Mouse (Mus musculus): ENCODE results near the gene Mical3. TPM values are rescaled to one million over a fixed set of nuclear protein-coding genes. Genes with fewer than 3 reads are reported as not detected.

Mical3 gene
- polyA plus RNA-seq, 1 experiment from 2014 or later, result 9.8 TPM

DNA sequence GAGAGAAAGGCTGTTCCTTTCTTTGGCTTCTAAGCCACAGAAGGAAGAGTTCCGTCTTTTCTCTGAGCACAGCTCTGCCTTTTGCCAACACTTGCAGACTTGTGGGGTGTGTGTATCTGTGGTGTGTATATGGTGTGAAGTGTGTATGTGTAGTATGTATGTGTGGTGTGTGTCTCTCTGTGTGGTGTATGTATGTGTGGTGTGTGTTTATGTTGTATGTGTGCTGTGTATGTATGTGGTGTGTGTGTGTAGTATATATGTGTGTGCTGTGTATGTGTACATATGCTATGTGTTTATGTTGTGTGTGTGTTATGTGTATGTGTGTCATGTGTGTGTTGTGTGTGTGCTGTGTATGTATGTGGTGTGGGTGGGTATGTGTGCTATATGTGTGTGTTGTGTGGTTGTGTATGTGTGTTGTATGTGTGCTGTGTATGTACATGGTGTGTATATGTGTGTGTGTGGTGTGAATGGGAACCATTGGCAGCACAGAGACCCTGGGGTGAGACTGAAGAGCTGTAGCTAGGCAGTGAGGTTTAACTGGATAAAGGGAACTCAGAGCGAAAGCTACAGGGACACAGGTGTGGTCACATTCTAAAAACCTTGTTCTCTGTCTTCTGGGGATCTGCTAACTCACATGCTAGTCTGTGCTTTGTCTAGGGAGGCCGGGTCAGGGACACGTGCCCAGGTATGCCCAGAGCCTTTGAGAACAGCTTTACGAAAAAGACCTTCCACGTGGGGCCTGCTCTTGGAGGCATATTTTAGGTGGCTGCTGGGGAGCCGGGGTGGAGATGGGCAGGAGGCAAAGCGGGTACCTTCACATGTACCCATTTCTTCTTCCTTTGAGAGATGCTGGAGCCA lies 159.6 kb downstream of the Mical3 start:
- no peak for DNase-seq (ENCODE audit: low spot score)
- WGBS, result 71% methylated on average over 8 of the region's 8 CpGs
- Histone ChIP-seq H3K9me3 (replicated peaks) (no peaks in the 10 kb centered on the region), H3K4me3 (no peak overlapping the region), H3K4me1 (no peaks in the 10 kb centered on the region), H3K36me3 (peaks cover 22% of the 10 kb centered on the region), H3K27me3 (ENCODE audit: low read depth, poor library complexity, severe bottlenecking) (no peaks in the 10 kb centered on the region), H3K27ac (no peak overlapping the region)

DNA sequence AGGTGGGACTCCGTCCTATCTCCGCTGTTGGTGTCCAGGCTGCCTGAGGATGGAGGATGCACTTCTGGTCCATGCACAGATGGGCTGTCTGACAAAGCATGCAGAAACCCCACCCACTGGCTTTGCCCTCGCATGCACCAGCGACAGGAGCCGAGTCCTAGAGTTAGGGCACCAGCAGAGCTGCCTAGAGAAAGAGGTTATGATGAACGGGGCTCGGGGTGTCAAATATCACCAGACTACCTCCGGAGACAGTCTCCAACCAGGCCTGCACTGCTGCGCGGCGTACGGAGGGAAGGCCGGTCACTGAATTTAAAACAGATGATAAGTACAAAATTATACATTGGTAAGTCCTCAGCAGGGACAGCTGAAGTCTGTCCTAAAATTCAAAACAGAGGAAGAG lies 165.0 kb downstream of the Mical3 start:
- no peak overlapping the region for H3K4me3 ChIP-seq
- peaks cover 15% of the 10 kb centered on the region for H3K36me3 ChIP-seq
- DNase-seq (ENCODE audit: low spot score), result peak; percentile 73
- peaks cover 14% of the 10 kb centered on the region for H3K4me1 ChIP-seq
- no peaks in the 10 kb centered on the region for H3K9me3 ChIP-seq (replicated peaks)
- H3K27ac ChIP-seq, result peak overlapping the region; percentile 39; the same call in 1 of the 2 replicates
- WGBS, result 29% methylated on average over 13 of the region's 13 CpGs
- H3K27me3 ChIP-seq (ENCODE audit: low read depth, poor library complexity, severe bottlenecking), result no peaks in the 10 kb centered on the region

DNA sequence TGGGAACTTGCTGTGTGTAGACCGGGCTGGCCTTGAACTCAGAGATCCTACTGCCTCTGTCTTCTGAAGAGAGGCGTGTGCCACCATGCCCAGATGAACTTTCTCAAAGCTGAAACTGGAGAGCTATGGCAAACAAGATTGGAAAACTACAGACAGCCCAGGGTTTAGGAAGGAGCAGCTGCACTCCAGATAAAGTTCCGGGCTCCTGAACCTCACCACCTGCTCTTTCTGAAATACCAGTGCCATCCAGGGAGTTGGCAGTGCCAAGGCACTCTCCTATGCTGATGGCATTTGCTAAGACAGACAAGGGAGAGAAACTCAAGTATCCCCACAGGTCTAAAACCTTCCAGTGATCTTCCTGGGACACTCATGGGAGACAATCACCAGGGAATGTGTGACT lies 166.6 kb downstream of the Mical3 start:
- 89% methylated on average over 3 of the region's 3 CpGs for WGBS
- no peak overlapping the region for H3K4me3 ChIP-seq
- no peaks in the 10 kb centered on the region for H3K27me3 ChIP-seq (ENCODE audit: low read depth, poor library complexity, severe bottlenecking)
- H3K9me3 ChIP-seq (replicated peaks), result no peaks in the 10 kb centered on the region
- H3K27ac ChIP-seq, result no peak overlapping the region
- peaks cover 9% of the 10 kb centered on the region for H3K36me3 ChIP-seq
- peaks cover 14% of the 10 kb centered on the region for H3K4me1 ChIP-seq
- no peak for DNase-seq (ENCODE audit: low spot score)

- WGBS, result 90% methylated on average over 9 of the region's 9 CpGs
- H3K36me3 ChIP-seq, result peaks cover 28% of the 10 kb centered on the region
- no peaks in the 10 kb centered on the region for H3K27me3 ChIP-seq (ENCODE audit: low read depth, poor library complexity, severe bottlenecking)
- H3K4me1 ChIP-seq, result peaks cover 8% of the 10 kb centered on the region
- no peaks in the 10 kb centered on the region for H3K9me3 ChIP-seq (replicated peaks)
- no peak overlapping the region for H3K4me3 ChIP-seq
- no peak for DNase-seq (ENCODE audit: low spot score)
- no peak overlapping the region for H3K27ac ChIP-seq
These were observed 170.3 kb downstream of the Mical3 start for GRCm38 (mm10) chr6:120960338-120961030.

DNA sequence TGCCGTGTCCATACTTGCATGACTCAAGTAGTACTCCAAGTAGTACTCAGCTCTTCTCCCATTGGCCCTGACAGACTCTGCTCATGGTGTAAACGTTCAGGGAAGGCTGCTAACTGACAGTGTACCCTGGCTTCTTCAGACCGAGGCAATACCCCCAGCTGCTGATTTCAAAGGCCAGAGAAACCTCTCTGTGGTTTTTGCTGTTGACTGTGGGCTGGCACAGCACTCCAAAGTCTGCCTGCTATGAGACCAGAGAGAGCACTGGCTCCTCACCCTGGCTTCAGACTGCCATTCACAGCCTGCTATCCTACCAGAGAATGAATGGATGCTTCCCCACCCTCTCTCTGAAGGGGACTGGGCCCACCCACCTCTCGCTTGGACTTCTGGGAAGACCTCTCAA lies 173.5 kb downstream of the Mical3 start:
- no peaks in the 10 kb centered on the region for H3K4me1 ChIP-seq
- no peaks in the 10 kb centered on the region for H3K9me3 ChIP-seq (replicated peaks)
- no peaks in the 10 kb centered on the region for H3K27me3 ChIP-seq (ENCODE audit: low read depth, poor library complexity, severe bottlenecking)
- no peak overlapping the region for H3K4me3 ChIP-seq
- no peak for DNase-seq (ENCODE audit: low spot score)
- 86% methylated on average over 4 of the region's 4 CpGs for WGBS
- no peak overlapping the region for H3K27ac ChIP-seq
- peaks cover 31% of the 10 kb centered on the region for H3K36me3 ChIP-seq

- no peaks in the 10 kb centered on the region for H3K27me3 ChIP-seq (ENCODE audit: low read depth, poor library complexity, severe bottlenecking)
- WGBS, result 89% methylated on average over 11 of the region's 11 CpGs
- no peak for DNase-seq (ENCODE audit: low spot score)
- H3K4me1 ChIP-seq, result no peaks in the 10 kb centered on the region
- no peak overlapping the region for H3K4me3 ChIP-seq
- no peaks in the 10 kb centered on the region for H3K9me3 ChIP-seq (replicated peaks)
- no peak overlapping the region for H3K27ac ChIP-seq
- peaks cover 36% of the 10 kb centered on the region for H3K36me3 ChIP-seq
These were observed 174.3 kb downstream of the Mical3 start for GRCm38 (mm10) chr6:120956259-120957161.

- H3K9me3 ChIP-seq (replicated peaks), result no peaks in the 10 kb centered on the region
- peaks cover 38% of the 10 kb centered on the region for H3K36me3 ChIP-seq
- WGBS, result 93% methylated on average over 3 of the region's 3 CpGs
- H3K4me1 ChIP-seq, result no peaks in the 10 kb centered on the region
- H3K4me3 ChIP-seq, result no peak overlapping the region
- no peak overlapping the region for H3K27ac ChIP-seq
- DNase-seq (ENCODE audit: low spot score), result no peak
- no peaks in the 10 kb centered on the region for H3K27me3 ChIP-seq (ENCODE audit: low read depth, poor library complexity, severe bottlenecking)
These were observed 175.6 kb downstream of the Mical3 start for GRCm38 (mm10) chr6:120955215-120955614.

DNA sequence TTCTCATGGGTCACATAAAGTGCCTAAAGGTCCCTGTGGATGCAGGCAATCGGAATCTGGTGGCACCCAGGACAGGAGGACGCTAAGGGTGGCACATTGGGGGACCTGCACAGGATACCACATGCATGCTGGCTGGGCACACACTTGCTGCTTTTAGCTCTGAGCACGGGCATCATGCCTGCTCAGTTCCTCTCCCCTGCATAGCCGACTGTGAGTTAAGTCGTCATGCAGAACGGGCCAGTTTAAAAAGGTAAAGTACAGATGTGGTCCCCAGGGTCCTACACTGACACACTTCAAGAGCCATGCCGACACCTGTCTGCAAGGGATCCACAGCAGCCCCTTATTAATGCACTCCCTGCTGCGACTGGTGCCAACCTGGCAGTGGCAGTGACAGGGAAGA lies 176.6 kb downstream of the Mical3 start:
- Histone ChIP-seq H3K9me3 (replicated peaks) (no peaks in the 10 kb centered on the region), H3K4me1 (no peaks in the 10 kb centered on the region), H3K27ac (no peak overlapping the region), H3K4me3 (no peak overlapping the region), H3K36me3 (peaks cover 41% of the 10 kb centered on the region), H3K27me3 (ENCODE audit: low read depth, poor library complexity, severe bottlenecking) (no peaks in the 10 kb centered on the region)
- 94% methylated on average over 8 of the region's 8 CpGs for WGBS
- DNase-seq (ENCODE audit: low spot score), result no peak

GRCm38 (mm10) chr6:120952475-120952874 lies 178.3 kb downstream of the Mical3 start:
- no peak for DNase-seq (ENCODE audit: low spot score)
- Histone ChIP-seq H3K9me3 (replicated peaks) (no peaks in the 10 kb centered on the region), H3K4me3 (no peak overlapping the region), H3K27ac (no peak overlapping the region), H3K4me1 (no peaks in the 10 kb centered on the region), H3K27me3 (ENCODE audit: low read depth, poor library complexity, severe bottlenecking) (no peaks in the 10 kb centered on the region), H3K36me3 (peaks cover 23% of the 10 kb centered on the region; the same call in 1 of the 2 replicates)
- 94% methylated on average over 6 of the region's 6 CpGs for WGBS

GRCm38 (mm10) chr6:120951311-120951710 lies 179.5 kb downstream of the Mical3 start:
- H3K4me3 ChIP-seq, result no peak overlapping the region
- no peaks in the 10 kb centered on the region for H3K9me3 ChIP-seq (replicated peaks)
- H3K36me3 ChIP-seq, result peaks cover 18% of the 10 kb centered on the region; the same call in 1 of the 2 replicates
- H3K4me1 ChIP-seq, result no peaks in the 10 kb centered on the region
- no peak overlapping the region for H3K27ac ChIP-seq
- no peak for DNase-seq (ENCODE audit: low spot score)
- WGBS, result 94% methylated on average over 6 of the region's 6 CpGs
- H3K27me3 ChIP-seq (ENCODE audit: low read depth, poor library complexity, severe bottlenecking), result no peaks in the 10 kb centered on the region

GRCm38 (mm10) chr6:120945510-120945909 lies 185.3 kb downstream of the Mical3 start:
- no peaks in the 10 kb centered on the region for H3K4me1 ChIP-seq
- no peak overlapping the region for H3K4me3 ChIP-seq
- 94% methylated on average over 9 of the region's 9 CpGs for WGBS
- DNase-seq (ENCODE audit: low spot score), result no peak
- no peak overlapping the region for H3K27ac ChIP-seq
- H3K36me3 ChIP-seq, result peaks cover 5% of the 10 kb centered on the region; the same call in 1 of the 2 replicates
- no peaks in the 10 kb centered on the region for H3K9me3 ChIP-seq (replicated peaks)
- no peaks in the 10 kb centered on the region for H3K27me3 ChIP-seq (ENCODE audit: low read depth, poor library complexity, severe bottlenecking)

DNA sequence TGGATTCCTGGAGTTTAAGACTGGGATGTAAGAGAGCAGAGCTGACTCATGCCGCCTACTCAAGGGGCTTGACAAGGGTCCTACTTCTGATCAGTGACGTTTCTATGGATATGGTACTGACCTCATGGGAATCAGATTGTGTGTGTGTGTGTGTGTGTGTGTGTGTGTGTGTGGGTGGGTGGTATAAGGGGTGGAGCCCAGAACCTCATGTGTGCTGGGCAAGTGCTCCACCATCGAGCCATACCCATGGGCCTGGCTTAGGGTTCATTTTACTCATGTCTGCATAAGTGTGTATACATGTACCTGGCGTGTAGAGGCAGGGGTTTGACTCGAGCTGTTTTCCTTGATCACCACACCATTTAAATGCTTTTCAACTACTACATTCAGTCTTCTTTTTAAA lies 186.8 kb downstream of the Mical3 start:
- no peak overlapping the region for H3K27ac ChIP-seq
- H3K4me3 ChIP-seq, result no peak overlapping the region
- no peaks in the 10 kb centered on the region for H3K4me1 ChIP-seq
- H3K27me3 ChIP-seq (ENCODE audit: low read depth, poor library complexity, severe bottlenecking), result no peaks in the 10 kb centered on the region
- WGBS, result 88% methylated on average over 5 of the region's 5 CpGs
- H3K36me3 ChIP-seq, result no peaks in the 10 kb centered on the region
- no peak for DNase-seq (ENCODE audit: low spot score)
- no peaks in the 10 kb centered on the region for H3K9me3 ChIP-seq (replicated peaks)

Measured in limb, embryonic 10.5 days (tissue).